Mouse (Mus musculus): ENCODE measurements at regions not wholly inside any gene's neighbourhood (a gene's known extent, or its start where the extent isn't known, plus 50 kb on each side); places are given as distances from the start of the nearest gene placed in this dataset.

DNA sequence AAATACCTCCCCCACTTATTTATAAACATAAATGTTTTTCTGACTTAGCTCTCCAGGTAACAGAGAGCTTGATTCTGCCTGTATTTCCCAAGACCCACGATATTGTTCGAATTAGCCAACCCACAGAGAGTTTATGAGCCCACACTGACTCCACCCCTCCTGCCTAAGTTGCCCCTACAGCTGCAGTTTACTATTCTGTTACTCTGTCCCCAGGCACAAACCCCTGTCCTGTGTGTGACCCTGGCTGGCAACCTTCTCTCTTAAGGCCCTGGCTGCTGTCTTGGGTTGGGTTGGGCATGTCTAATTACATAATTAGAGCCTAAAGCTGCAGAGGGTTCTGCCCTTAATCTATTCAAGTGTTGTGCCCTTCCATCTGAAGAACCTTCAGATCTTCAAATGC is 116.4 kb upstream of the Adra1d start:
- TF ChIP-seq CTCF (IDR thresholded peaks at IDR 0.05; ENCODE audit: low read depth) (no peak), EP300 (IDR thresholded peaks at IDR 0.05; ENCODE audit: low read depth) (no peak)
